Mouse (Mus musculus) right cerebral cortex, postnatal 10 days (tissue): ENCODE results near the gene Hoxb6.

ENCODE experiments used
- DNase-seq, 2 experiments: peaks; one replicate each; pipeline ENCODE4 v3.0.0; 2021; ENCODE audit warnings: low spot score in 2 of 2

Hoxb6 gene

DNA sequence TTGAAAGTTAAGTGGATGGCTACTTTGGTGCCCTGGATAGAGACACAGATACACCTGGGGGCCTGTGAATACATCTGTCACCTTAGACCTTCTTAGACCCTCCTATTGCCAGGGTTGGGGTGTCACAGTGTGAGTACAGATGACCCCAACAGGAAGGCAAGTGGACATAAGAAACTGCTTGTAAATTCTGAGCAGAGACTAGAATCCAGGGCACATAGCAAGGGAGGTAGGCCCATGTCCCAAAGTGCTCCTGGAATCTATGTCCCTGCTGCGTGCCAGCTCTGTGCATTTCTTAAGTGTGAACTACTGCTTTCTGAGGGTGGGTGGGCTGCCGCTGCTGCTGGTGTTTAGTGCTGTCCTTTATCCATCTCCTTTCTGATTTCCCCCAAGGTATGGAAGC lies 58.5 kb downstream of the Hoxb6 start:
- DNase-seq = no peak
